Mouse (Mus musculus) stomach, postnatal 0 days (tissue): ENCODE data around the gene Smarca2. TPM values are rescaled to one million over a fixed set of nuclear protein-coding genes. Genes with fewer than 3 reads are reported as not detected.

Experiments used
- ATAC-seq: fragments of 200-750 bp; cut with Nextera tagmentation; 2 replicates; pipeline ENCODE4 v1.8.0; 2017; ENCODE audit not compliant: low FRiP score, low TSS enrichment
- DNase-seq: peaks from one replicate; pipeline ENCODE4 v3.0.0-alpha.2; 2016; ENCODE audit warnings: low spot score
- H3K27ac ChIP-seq: fragments of 300-500 bp; sonication (generic); replicated peaks from 2 replicates; pipeline ENCODE4 v1.5.1; 2014; ENCODE audit warnings: mild to moderate bottlenecking, control low read depth
- H3K27me3 ChIP-seq: fragments of 300-500 bp; sonication (generic); 2 replicates; pipeline ENCODE4 v1.6.1; 2014; ENCODE audit warnings: low read length; ENCODE audit not compliant: control insufficient read depth, insufficient read depth
- H3K36me3 ChIP-seq: fragments of 300-500 bp; sonication (generic); 2 replicates; pipeline ENCODE4 v1.6.1; 2014; ENCODE audit warnings: low read length, mixed read lengths; ENCODE audit not compliant: control insufficient read depth, insufficient read depth
- H3K4me1 ChIP-seq: fragments of 300-500 bp; sonication (generic); replicated peaks from 2 replicates; pipeline ENCODE4 v1.6.1; 2014; ENCODE audit warnings: antibody characterized with exemption; ENCODE audit not compliant: control insufficient read depth, insufficient read depth
- H3K4me2 ChIP-seq: fragments of 300-500 bp; sonication (generic); replicated peaks from 2 replicates; pipeline ENCODE4 v1.6.1; 2014; ENCODE audit warnings: low read depth, mild to moderate bottlenecking, control low read depth, moderate library complexity
- H3K4me3 ChIP-seq: fragments of 300-500 bp; sonication (generic); 2 replicates; pipeline ENCODE4 v1.5.1; 2014; ENCODE audit warnings: low read depth, low read length, control low read depth
- H3K9ac ChIP-seq: fragments of 300-500 bp; sonication (generic); 2 replicates; pipeline ENCODE4 v1.6.1; 2014; ENCODE audit warnings: mild to moderate bottlenecking, low read length, control low read depth, mixed read lengths
- H3K9me3 ChIP-seq: fragments of 300-500 bp; sonication (generic); 2 replicates; pipeline ENCODE4 v1.6.1; 2016; ENCODE audit warnings: low read length; ENCODE audit not compliant: control insufficient read depth
- CTCF ChIP-seq: IDR thresholded peaks from 2 replicates; pipeline ENCODE4 v1.5.1; 2016; ENCODE audit warnings: antibody characterized with exemption, low read depth, mild to moderate bottlenecking, moderate library complexity
- EP300 ChIP-seq: optimal IDR thresholded peaks from 2 replicates; pipeline ENCODE3; 2016; ENCODE audit warnings: antibody characterized with exemption
- WGBS: fragments of 180-500 bp; shearing (Covaris S2); extraction: QIAGEN DNeasy Blood & Tissue Kit; methylation state at CpG from one replicate; pipeline ENCODE4 v1.1.7; 2014; 5-methylcytosine and 5-hydroxymethylcytosine counted together
- polyA plus RNA-seq: library from polyadenylated mRNA; unstranded; fragments of >200 nt; fragmentation: Nextera tagmentation; extraction: Ambion mirVana; gene quantifications from 2 replicates; pipeline ENCODE4 v1.2.1, GENCODE M21; 2015

The Smarca2 gene
- polyA plus RNA-seq, 1 experiment from 2014 or later: 21.3 TPM

DNA sequence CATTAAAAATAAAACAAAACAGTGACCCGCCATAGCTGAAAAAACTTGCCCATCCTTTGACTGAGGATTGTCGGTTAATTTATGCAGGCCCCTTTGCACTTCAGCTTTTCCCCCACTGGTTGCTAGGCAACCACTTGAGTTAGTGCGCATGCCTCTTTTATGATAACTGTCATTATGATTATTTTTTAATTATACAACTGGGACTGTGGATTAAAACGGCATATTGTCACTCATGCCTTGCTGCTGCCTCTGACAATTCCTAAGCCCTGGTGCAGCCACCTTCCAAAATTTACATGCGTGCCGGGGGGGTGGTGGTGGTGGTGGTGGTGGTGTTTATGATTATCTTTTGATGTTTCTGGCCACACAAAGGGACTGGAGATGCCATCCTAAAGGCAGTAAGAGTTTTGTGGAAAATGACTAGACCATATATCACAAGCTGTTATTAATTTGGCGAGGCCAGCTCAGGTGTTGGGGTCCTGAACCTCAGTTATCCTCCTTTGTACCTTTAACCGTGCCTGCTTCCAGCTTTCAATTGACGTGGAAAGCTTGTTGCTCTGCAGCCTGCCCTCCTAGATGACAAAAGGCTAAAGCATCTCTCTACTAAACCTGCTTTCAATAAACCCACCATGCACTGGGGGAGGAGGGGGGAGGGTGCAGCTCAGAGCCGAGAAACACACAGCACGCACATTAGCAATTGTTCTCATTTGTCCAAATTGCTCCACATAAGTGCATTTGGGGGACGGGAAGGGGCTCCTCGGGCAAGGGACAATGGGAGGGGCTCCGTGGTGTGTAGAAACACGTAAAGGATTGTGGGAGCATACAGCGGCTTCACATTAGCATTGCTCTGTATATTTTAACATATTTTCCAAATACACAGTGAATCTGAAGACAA lies 165.0 kb downstream of the Smarca2 start:
- DNase-seq (no peak), ATAC-seq (no peak)
- no peaks in the 10 kb centered on the region for H3K9me3 ChIP-seq
- H3K27me3 ChIP-seq: no peaks in the 10 kb centered on the region
- no peak overlapping the region for H3K27ac ChIP-seq
- no peaks in the 10 kb centered on the region for H3K4me1 ChIP-seq
- 69% methylated on average over 16 of the region's 16 CpGs for WGBS
- H3K4me3 ChIP-seq: no peak overlapping the region
- peaks cover 16% of the 10 kb centered on the region; the same call in 1 of the 2 replicates for H3K36me3 ChIP-seq
- H3K9ac ChIP-seq: no peak overlapping the region
- TF ChIP-seq EP300 (no peak), CTCF (no peak)
- no peak overlapping the region for H3K4me2 ChIP-seq

DNA sequence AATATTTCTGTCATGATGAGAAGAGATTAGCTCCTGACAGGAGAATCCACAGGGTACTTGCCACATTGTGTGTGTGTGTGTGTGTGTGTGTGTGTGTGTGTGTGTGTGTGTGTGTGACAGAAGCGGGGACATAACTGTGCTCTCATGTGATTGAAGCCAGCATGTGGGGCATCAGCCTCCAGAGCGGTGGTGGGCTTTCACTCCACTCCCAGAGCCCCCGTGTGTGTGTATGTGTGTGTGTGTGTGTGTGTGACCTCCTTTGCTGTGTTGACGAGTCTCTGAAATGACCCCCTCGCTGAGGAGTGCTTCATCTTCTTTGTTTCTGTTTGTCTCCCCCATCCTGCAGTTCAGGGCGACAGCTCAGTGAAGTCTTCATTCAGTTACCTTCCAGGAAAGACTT lies 165.7 kb downstream of the Smarca2 start:
- Histone ChIP-seq H3K9me3 (no peaks in the 10 kb centered on the region), H3K4me1 (no peaks in the 10 kb centered on the region), H3K4me3 (no peak overlapping the region), H3K27me3 (no peaks in the 10 kb centered on the region), H3K36me3 (peaks cover 17% of the 10 kb centered on the region; the same call in 1 of the 2 replicates), H3K27ac (no peak overlapping the region), H3K9ac (no peak overlapping the region), H3K4me2 (no peak overlapping the region)
- no peak for ATAC-seq
- 81% methylated on average over 6 of the region's 6 CpGs for WGBS
- TF ChIP-seq CTCF: no peak
- no peak for TF ChIP-seq EP300
- DNase-seq: no peak

DNA sequence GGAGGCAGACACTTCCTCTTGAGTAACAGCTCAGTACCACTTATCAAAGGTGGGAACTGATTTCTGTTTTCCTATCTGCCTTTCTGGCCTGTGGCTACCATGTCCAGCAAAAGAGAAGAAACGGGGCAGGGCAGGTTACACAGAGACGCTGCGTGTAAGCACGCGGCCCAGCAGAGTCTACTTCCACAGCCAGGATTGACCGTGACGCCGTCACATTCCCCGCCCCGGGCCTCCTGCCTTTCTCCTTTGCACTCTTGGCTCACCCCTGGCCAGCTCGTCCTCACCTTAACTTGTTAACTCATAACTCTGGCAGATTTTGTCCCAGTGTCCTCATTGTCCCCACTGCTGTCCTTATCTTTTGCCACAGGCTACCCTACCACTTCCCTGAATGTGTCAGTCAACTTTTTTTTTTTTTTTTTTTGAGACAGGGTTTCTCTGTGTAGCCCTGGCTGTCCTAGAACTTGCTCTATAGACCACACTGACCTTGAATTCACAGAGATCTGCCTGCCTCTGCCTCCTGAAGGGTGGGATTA lies 167.3 kb downstream of the Smarca2 start:
- Histone ChIP-seq H3K36me3 (peaks cover 27% of the 10 kb centered on the region), H3K4me1 (no peaks in the 10 kb centered on the region), H3K4me3 (no peak overlapping the region), H3K9ac (no peak overlapping the region), H3K9me3 (no peaks in the 10 kb centered on the region), H3K27ac (no peak overlapping the region), H3K4me2 (no peak overlapping the region), H3K27me3 (no peaks in the 10 kb centered on the region)
- ATAC-seq: no peak
- TF ChIP-seq CTCF (no peak), EP300 (no peak)
- WGBS: 96% methylated on average over 11 of the region's 11 CpGs
- no peak for DNase-seq

DNA sequence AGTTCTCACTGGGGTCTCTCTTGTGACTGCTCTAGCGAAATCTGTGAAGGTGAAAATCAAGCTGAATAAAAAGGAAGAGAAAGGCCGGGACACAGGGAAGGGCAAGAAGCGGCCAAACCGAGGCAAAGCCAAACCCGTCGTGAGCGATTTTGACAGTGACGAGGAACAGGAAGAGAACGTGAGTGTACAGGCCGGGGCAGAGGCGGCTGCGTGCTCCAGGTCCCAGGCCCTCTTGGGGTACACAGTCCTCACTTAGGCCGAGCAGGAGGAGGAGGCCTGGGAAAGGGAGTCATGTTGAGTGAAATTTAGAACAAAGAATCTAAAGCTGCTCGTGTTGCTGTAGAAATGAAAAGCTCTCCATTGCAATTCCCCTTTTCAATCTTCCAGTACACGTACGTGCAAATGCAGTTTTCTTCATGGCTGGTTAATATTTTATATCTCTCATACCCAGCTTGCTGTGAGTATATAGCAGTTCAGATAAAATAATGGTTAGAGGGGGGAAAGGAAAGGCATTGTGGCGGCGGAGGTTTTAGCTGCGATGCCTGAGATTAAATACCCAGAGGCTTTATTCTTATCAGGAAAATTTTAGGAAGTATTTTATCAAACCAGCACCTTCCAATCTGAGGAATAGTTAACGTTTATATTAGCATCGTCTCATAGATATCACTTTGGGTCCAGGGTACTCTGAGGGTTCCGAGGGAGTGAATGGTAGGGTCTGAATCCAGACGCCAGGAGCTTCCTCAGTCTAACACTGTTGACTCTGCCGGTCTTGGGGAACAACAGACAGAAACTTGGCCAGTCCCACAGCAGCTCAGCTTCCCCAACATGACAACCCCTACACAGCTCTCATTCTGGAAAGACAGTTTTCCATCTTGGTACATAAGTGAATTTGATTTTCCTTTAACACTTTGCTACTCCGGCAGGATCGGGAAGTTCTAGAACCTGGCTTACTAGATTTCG lies 171.5 kb downstream of the Smarca2 start:
- H3K36me3 ChIP-seq: peaks cover 28% of the 10 kb centered on the region
- H3K27me3 ChIP-seq: no peaks in the 10 kb centered on the region
- ATAC-seq (no peak), DNase-seq (no peak)
- no peaks in the 10 kb centered on the region for H3K4me1 ChIP-seq
- 71% methylated on average over 27 of the region's 27 CpGs for WGBS
- no peaks in the 10 kb centered on the region for H3K9me3 ChIP-seq
- no peak overlapping the region for H3K4me3 ChIP-seq
- no peak overlapping the region for H3K4me2 ChIP-seq
- no peak overlapping the region for H3K9ac ChIP-seq
- no peak for TF ChIP-seq CTCF
- no peak overlapping the region for H3K27ac ChIP-seq

DNA sequence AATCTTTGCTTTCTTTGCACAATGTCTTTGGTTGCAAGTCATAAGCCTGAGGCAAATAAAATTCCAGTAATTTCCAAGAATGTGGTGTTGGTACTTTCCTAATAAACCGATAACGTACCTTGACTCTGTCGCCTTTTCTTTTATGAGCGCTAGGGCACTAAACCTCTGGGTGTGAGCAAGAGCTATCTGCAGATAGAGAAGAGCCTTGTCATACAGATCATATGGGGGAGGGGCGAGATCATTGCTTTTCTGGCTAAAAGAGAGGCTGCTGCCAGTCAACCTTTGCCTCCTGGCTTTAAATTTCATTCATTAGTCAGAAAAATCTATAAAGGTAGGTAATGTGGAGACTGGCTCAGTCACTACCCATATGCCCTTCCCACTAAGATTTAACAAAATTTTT lies 173.3 kb downstream of the Smarca2 start:
- DNase-seq (no peak), ATAC-seq (no peak)
- no peak for TF ChIP-seq CTCF
- no peak for TF ChIP-seq EP300
- 83% methylated on average over 5 of the region's 5 CpGs for WGBS
- Histone ChIP-seq H3K27me3 (no peaks in the 10 kb centered on the region), H3K36me3 (peaks cover 25% of the 10 kb centered on the region), H3K9me3 (no peaks in the 10 kb centered on the region), H3K27ac (no peak overlapping the region), H3K4me1 (no peaks in the 10 kb centered on the region), H3K4me2 (no peak overlapping the region), H3K4me3 (no peak overlapping the region), H3K9ac (no peak overlapping the region)
